Mouse (Mus musculus) bone marrow macrophage, adult 2 months (primary cell): Measurements from ENCODE around the gene Mest.

Source experiments
- CTCF ChIP-seq: IDR thresholded peaks from 2 replicates; pipeline ENCODE4 v1.5.1; 2012; ENCODE audit warnings: low read depth, mild to moderate bottlenecking, low read length, moderate library complexity
- POLR2A ChIP-seq: IDR thresholded peaks from 2 replicates; pipeline ENCODE4 v1.6.1; 2012; ENCODE audit warnings: mild to moderate bottlenecking, low read depth, low read length, borderline replicate concordance

DNA sequence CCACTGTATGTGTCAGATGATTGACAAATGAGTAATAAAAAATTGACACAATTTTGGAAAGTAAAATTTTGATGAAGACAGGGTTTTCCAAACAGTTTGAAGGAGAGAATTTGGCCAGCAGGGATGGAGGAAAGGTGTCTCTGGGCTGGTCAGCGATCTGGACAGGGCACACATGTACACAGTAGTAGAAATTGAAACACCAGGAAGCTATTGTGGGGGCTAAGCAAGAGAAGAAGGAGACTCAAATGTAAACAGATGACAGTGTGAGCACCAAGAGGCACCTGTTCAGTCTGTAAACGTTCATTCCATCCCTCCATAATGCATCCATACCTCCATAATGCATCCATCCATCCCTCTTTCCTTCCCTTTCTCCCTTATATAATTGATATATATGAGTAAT is 27.9 kb downstream of the Mest start:
- TF ChIP-seq CTCF (no peak), POLR2A (no peak)
